Mouse (Mus musculus) spleen, postnatal 10 days (tissue): ENCODE data around the gene Siglec1.

Experiments used
- DNase-seq, 2 experiments: peaks; one replicate each; pipeline ENCODE4 v3.0.0; 2021 to 2022; ENCODE audit warnings: low spot score in 2 of 2

The Siglec1 gene

GRCm38 (mm10) chr2:131097087-131097486, 10.5 kb upstream of the Siglec1 start:
- no peak for DNase-seq

GRCm38 (mm10) chr2:131096101-131096795, 9.7 kb upstream of the Siglec1 start:
- peak; percentile 11 to 49 for DNase-seq

GRCm38 (mm10) chr2:131094823-131095222, 8.3 kb upstream of the Siglec1 start:
- peak; percentile 79 to 84 for DNase-seq

GRCm38 (mm10) chr2:131093577-131093976, 7.0 kb upstream of the Siglec1 start:
- no peak for DNase-seq

GRCm38 (mm10) chr2:131090852-131091251, 4.3 kb upstream of the Siglec1 start:
- DNase-seq: no peak

- no peak for DNase-seq
Measured at GRCm38 (mm10) chr2:131089634-131090033, 3.1 kb upstream of the Siglec1 start.

- DNase-seq: no peak
Measured at GRCm38 (mm10) chr2:131088581-131088980, 2.0 kb upstream of the Siglec1 start.

GRCm38 (mm10) chr2:131084206-131084605, 2.4 kb downstream of the Siglec1 start:
- DNase-seq: no peak

- DNase-seq: no peak
Measured at GRCm38 (mm10) chr2:131080507-131080906, 6.1 kb downstream of the Siglec1 start.

GRCm38 (mm10) chr2:131072536-131072935, 14.0 kb downstream of the Siglec1 start:
- DNase-seq: no peak

GRCm38 (mm10) chr2:131067481-131067880, 19.1 kb downstream of the Siglec1 start:
- no peak for DNase-seq

GRCm38 (mm10) chr2:131066342-131066741, 20.2 kb downstream of the Siglec1 start:
- no peak for DNase-seq

GRCm38 (mm10) chr2:131063404-131063864, 23.1 kb downstream of the Siglec1 start, which contains the start of gene Adam33:
Gene Adam33 (minus strand): TSS chr2:131063814.
- DNase-seq: no peak

GRCm38 (mm10) chr2:131061607-131062006, 25.0 kb downstream of the Siglec1 start:
- DNase-seq: no peak

- DNase-seq: no peak
Measured at GRCm38 (mm10) chr2:131060784-131061183, 25.8 kb downstream of the Siglec1 start.

- DNase-seq: no peak
Measured at GRCm38 (mm10) chr2:131059781-131060540, 26.6 kb downstream of the Siglec1 start.

GRCm38 (mm10) chr2:131059377-131059776, 27.2 kb downstream of the Siglec1 start:
- no peak for DNase-seq

- DNase-seq: no peak
Measured at GRCm38 (mm10) chr2:131058672-131059071, 27.9 kb downstream of the Siglec1 start.

- DNase-seq: peak in 1 of 2 experiments; percentile 38
Measured at GRCm38 (mm10) chr2:131056191-131056590, 30.4 kb downstream of the Siglec1 start.

- peak; percentile 66 to 88 for DNase-seq
Measured at GRCm38 (mm10) chr2:131055631-131056030, 30.9 kb downstream of the Siglec1 start.

GRCm38 (mm10) chr2:131054646-131055264, 31.8 kb downstream of the Siglec1 start:
- DNase-seq: no peak
